Mouse (Mus musculus) liver, embryonic 11.5 days (tissue): ENCODE measurements at regions not wholly inside any gene's neighbourhood (a gene's known extent, or its start where the extent isn't known, plus 50 kb on each side); places are given as distances from the start of the nearest gene placed in this dataset.

ENCODE experiments used
- ATAC-seq: fragments of 200-750 bp; cut with Nextera tagmentation; replicated peaks from 2 replicates; pipeline ENCODE4 v1.8.0; 2017; ENCODE audit warnings: moderate number of reproducible peaks, mild to moderate bottlenecking, moderate TSS enrichment, moderate library complexity; ENCODE audit not compliant: low FRiP score
- DNase-seq: peaks from one replicate; pipeline ENCODE4 v3.0.0-alpha.2; 2017; ENCODE audit warnings: low spot score
- H3K27ac ChIP-seq: fragments of 300-500 bp; sonication (generic); 2 replicates; pipeline ENCODE4 v1.5.1; 2014; ENCODE audit warnings: mild to moderate bottlenecking, low read depth, low read length, control low read depth
- H3K27me3 ChIP-seq: fragments of 300-500 bp; sonication (generic); replicated peaks from 2 replicates; pipeline ENCODE4 v1.6.1; 2014; ENCODE audit warnings: low read length, mixed read lengths; ENCODE audit not compliant: control insufficient read depth, insufficient read depth
- H3K36me3 ChIP-seq: fragments of 300-500 bp; sonication (generic); 2 replicates; pipeline ENCODE4 v1.6.1; 2014; ENCODE audit warnings: mild to moderate bottlenecking, low read length, moderate library complexity, mixed read lengths; ENCODE audit not compliant: control insufficient read depth, insufficient read depth
- H3K4me1 ChIP-seq: fragments of 300-500 bp; sonication (generic); replicated peaks from 2 replicates; pipeline ENCODE4 v1.6.1; 2014; ENCODE audit warnings: low read length, mixed read lengths; ENCODE audit not compliant: control insufficient read depth, insufficient read depth
- H3K4me2 ChIP-seq: fragments of 300-500 bp; sonication (generic); 2 replicates; pipeline ENCODE4 v1.6.1; 2014; ENCODE audit warnings: mild to moderate bottlenecking, control low read depth, moderate library complexity
- H3K4me3 ChIP-seq: fragments of 300-500 bp; sonication (generic); 2 replicates; pipeline ENCODE4 v1.5.1; 2014; ENCODE audit warnings: low read depth, low read length, control low read depth
- H3K9ac ChIP-seq: fragments of 300-500 bp; sonication (generic); 2 replicates; pipeline ENCODE4 v1.6.1; 2014; ENCODE audit warnings: low read depth, low read length, control low read depth
- H3K9me3 ChIP-seq: fragments of 300-500 bp; sonication (generic); 2 replicates; pipeline ENCODE4 v1.6.1; 2016; ENCODE audit warnings: low read length, inconsistent platforms, mixed read lengths; ENCODE audit not compliant: control insufficient read depth
- WGBS: fragments of 180-500 bp; shearing (Covaris S2); extraction: QIAGEN DNeasy Blood & Tissue Kit; methylation state at CpG from one replicate; pipeline ENCODE4 v1.1.7; 2014; 5-methylcytosine and 5-hydroxymethylcytosine counted together

DNA sequence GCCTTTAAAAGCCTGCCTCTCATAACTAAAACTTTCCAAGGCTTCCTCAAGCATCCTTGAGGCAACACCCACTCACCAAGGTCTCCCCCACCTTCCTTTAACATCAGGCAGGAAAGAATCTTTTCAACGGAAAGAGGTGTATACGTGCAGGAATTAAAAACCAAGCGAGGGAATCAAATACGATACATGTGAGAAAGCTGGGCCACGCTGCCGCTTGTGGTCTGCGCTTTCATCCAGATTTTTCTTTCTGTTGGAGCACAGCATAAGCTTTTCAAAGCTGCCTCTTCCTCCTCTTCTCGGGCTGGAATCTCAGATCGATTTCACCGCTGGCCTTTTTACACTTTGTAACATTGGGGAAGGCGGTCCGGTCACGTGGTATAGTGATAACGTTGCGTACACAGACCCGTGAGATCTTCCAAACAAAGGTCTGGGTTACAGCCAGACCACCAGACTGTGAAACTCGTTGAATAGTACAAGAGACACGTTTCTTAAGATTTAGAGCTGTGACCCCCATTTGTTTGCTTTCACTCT, 114.4 kb upstream of the Cpsf6 start:
- Histone ChIP-seq H3K9ac (peak overlapping the region; percentile 55), H3K9me3 (no peaks in the 10 kb centered on the region), H3K4me1 (peaks cover 6% of the 10 kb centered on the region; the same call in 1 of the 2 replicates), H3K4me3 (peak overlapping the region; percentile 40), H3K36me3 (no peaks in the 10 kb centered on the region), H3K27me3 (no peaks in the 10 kb centered on the region), H3K4me2 (peak overlapping the region; percentile 71), H3K27ac (peak overlapping the region; percentile 30)
- WGBS, result 12% methylated on average over 18 of the region's 18 CpGs
- DNase-seq (peak; percentile 42), ATAC-seq (peak; percentile 61; the same call in 1 of the 2 replicates)

DNA sequence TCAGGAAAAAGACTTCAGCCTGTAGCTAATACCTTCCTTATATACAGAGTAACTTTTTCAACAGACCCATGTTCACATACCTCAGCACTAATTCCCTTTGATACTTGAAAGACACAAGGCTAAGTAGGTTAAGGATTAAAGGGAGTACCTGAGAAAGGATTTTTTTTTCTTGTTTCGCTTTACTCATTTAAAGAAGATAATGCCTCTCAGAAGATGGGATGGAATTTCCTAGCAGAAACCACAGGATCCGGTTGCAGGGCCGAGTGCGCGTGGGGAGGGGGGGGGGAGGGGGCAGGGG, 114.0 kb upstream of the Cpsf6 start:
- Histone ChIP-seq H3K36me3 (no peaks in the 10 kb centered on the region), H3K4me2 (peak overlapping the region; percentile 44), H3K9ac (no peak overlapping the region), H3K4me3 (no peak overlapping the region), H3K27ac (no peak overlapping the region), H3K9me3 (no peaks in the 10 kb centered on the region), H3K27me3 (no peaks in the 10 kb centered on the region), H3K4me1 (peaks cover 6% of the 10 kb centered on the region; the same call in 1 of the 2 replicates)
- no peak for DNase-seq
- 6% methylated on average over 1 of the region's 5 CpGs for WGBS
- no peak for ATAC-seq

DNA sequence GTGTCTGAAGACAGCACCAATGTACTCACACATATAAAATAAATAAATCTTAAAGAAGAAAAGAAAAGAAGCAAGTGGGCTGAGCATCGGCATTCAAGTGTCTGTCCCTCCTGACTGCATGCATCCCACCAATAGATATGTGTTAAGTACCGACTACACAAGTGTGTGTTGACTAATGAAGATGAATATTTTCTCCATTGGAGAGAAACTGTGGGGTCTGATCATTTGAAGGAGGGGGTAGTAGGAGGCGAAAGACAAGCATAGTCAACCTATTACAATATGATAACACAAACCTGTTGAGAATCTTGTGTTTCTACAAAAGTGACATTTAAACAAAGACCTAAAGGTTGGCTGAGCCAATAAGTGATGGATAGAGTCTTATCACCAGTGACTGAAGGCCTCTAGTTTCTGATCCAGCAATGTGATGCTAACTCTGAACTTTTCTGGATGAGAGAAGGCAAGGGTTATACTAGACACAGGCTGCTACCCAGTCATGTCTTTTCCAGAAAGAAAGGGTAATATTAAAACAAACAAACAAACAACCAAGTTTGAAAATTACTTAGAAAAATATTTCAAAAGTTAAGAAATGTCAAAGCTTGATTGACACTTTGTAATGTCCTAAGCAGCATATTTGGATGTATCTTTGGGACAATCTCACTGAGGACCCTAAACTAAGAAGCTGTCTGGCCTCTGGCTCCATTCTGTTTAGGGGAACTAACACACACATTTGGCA, 113.4 kb upstream of the Cpsf6 start:
- WGBS, result 81% methylated on average over 3 of the region's 3 CpGs
- Histone ChIP-seq H3K9me3 (no peaks in the 10 kb centered on the region), H3K36me3 (no peaks in the 10 kb centered on the region), H3K4me3 (no peak overlapping the region), H3K27ac (no peak overlapping the region), H3K9ac (no peak overlapping the region), H3K4me2 (peak overlapping the region; percentile 44), H3K4me1 (peaks cover 6% of the 10 kb centered on the region; the same call in 1 of the 2 replicates), H3K27me3 (no peaks in the 10 kb centered on the region)
- ATAC-seq, result no peak
- no peak for DNase-seq

DNA sequence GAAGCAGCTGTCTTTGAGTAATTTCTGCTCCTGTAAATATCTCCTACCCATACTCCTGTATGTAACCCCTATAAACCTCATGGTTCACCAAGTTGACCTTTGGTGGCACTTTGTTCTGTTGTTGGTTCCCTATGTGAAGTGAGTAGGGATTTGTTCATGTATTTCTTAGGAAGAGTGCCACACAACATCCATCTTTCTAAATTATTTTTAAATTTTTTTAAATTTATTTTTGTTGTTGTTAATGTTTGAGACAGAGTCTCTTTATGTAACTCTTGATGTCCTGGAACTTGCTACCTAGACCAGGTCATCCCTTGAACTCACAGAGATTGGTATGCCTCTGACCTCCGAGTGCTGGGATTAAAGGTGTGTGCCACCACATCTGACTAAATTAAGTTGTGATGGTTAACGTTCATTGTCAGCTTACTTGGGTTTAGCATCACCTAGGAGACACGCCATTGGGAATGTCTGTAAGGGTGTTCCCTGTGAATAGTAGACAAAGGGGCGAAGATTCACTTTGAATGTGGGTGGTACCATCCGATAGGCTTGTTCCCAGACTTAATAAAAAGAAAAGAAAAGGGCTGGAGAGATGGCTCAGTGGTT, 112.7 kb upstream of the Cpsf6 start:
- Histone ChIP-seq H3K4me2 (no peak overlapping the region), H3K4me3 (no peak overlapping the region), H3K4me1 (peaks cover 6% of the 10 kb centered on the region; the same call in 1 of the 2 replicates), H3K36me3 (no peaks in the 10 kb centered on the region), H3K9me3 (no peaks in the 10 kb centered on the region), H3K27me3 (no peaks in the 10 kb centered on the region), H3K27ac (no peak overlapping the region), H3K9ac (no peak overlapping the region)
- 85% methylated on average over 5 of the region's 5 CpGs for WGBS
- no peak for ATAC-seq
- no peak for DNase-seq

DNA sequence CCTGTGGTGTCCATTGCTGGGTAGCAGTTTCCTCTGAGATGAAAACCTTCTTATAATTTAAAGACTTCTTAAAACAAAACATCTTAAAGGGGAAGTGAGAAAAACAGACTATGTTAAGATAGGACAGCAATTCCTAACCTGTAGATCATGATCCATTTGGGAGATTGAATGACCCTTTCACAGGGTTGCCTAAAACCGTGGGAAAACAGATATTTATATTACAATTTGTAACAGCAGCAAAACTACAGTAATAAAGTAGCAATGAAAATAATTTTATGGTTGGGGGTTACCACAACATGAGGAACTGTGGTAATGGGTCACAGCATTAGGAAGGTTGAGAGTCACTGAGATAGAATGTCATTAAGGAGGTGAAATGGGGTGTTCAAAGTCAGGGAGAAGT, 111.9 kb upstream of the Cpsf6 start:
- H3K9me3 ChIP-seq, result no peaks in the 10 kb centered on the region
- ATAC-seq (no peak), DNase-seq (no peak)
- WGBS, result 65% methylated on average over 1 of the region's 1 CpGs
- H3K27ac ChIP-seq, result no peak overlapping the region
- no peaks in the 10 kb centered on the region for H3K36me3 ChIP-seq
- no peak overlapping the region for H3K4me2 ChIP-seq
- no peak overlapping the region for H3K9ac ChIP-seq
- H3K4me1 ChIP-seq, result peaks cover 6% of the 10 kb centered on the region; the same call in 1 of the 2 replicates
- no peaks in the 10 kb centered on the region for H3K27me3 ChIP-seq
- H3K4me3 ChIP-seq, result no peak overlapping the region

DNA sequence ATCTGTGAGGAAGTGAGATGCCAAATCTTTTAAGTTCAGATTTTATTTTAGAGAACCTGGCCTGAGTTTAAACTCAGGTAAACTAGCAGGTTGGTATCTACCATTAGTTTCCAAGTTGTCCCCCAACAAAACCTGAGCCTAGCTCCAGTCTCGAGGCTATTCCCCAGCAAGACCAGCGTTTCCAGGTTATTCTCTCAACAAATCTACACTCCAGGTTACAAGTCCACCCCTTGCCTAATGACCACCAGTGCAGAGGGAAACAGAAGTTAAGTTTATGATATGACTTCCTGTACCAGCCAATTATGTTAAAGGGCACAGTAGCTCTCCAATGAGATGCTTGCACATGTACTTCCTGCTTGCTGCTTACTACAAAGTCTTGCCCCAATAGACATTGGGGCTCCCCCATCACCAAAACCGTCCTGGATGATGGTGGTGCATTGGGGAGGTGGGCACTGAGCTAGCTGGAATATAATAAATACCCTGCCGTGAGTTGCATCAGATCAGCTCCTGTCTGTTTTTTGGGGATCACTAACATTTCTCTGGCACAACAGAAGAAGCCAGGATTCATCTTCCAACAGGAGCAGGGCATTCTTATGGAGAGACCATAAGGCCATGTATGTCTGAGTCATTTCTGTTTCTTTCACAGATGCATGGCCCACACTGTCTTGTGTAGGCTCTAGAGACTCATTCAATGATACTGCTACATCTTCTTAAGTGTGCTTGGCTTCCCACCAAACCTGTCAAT, 111.2 kb upstream of the Cpsf6 start:
- Histone ChIP-seq H3K4me3 (no peak overlapping the region), H3K36me3 (no peaks in the 10 kb centered on the region), H3K27me3 (no peaks in the 10 kb centered on the region), H3K27ac (no peak overlapping the region), H3K9me3 (no peaks in the 10 kb centered on the region), H3K9ac (no peak overlapping the region), H3K4me2 (no peak overlapping the region), H3K4me1 (peaks cover 6% of the 10 kb centered on the region; the same call in 1 of the 2 replicates)
- ATAC-seq (no peak), DNase-seq (no peak)
- 78% methylated on average over 4 of the region's 4 CpGs for WGBS

- H3K9ac ChIP-seq, result no peak overlapping the region
- ATAC-seq, result no peak
Measured at GRCm38 (mm10) chr10:117483091-117483600, 103.3 kb upstream of the Cpsf6 start.

GRCm38 (mm10) chr10:117482361-117482760, 102.5 kb upstream of the Cpsf6 start:
- no peaks in the 10 kb centered on the region for H3K4me1 ChIP-seq
- H3K36me3 ChIP-seq, result 0 out of 2 replicates have a peak, but pooled peaks cover 2% of the 10 kb centered on the region
- no peaks in the 10 kb centered on the region for H3K27me3 ChIP-seq
- H3K27ac ChIP-seq, result no peak overlapping the region
- WGBS, result 77% methylated on average over 3 of the region's 3 CpGs
- H3K4me2 ChIP-seq, result no peak overlapping the region
- no peak overlapping the region for H3K9ac ChIP-seq
- no peak overlapping the region for H3K4me3 ChIP-seq
- H3K9me3 ChIP-seq, result no peaks in the 10 kb centered on the region
- ATAC-seq, result no peak
- no peak for DNase-seq

More at GRCm38 (mm10) chr10:117483091-117483600, 103.3 kb upstream of the Cpsf6 start:
- Histone ChIP-seq H3K27me3 (no peaks in the 10 kb centered on the region), H3K9me3 (no peaks in the 10 kb centered on the region), H3K4me3 (no peak overlapping the region), H3K4me2 (no peak overlapping the region), H3K4me1 (no peaks in the 10 kb centered on the region), H3K36me3 (0 out of 2 replicates have a peak, but pooled peaks cover 2% of the 10 kb centered on the region), H3K27ac (no peak overlapping the region)
- 93% methylated on average over 4 of the region's 4 CpGs for WGBS
- no peak for DNase-seq
